Mouse (Mus musculus): ENCODE data around the gene March11.

Gene March11

DNA sequence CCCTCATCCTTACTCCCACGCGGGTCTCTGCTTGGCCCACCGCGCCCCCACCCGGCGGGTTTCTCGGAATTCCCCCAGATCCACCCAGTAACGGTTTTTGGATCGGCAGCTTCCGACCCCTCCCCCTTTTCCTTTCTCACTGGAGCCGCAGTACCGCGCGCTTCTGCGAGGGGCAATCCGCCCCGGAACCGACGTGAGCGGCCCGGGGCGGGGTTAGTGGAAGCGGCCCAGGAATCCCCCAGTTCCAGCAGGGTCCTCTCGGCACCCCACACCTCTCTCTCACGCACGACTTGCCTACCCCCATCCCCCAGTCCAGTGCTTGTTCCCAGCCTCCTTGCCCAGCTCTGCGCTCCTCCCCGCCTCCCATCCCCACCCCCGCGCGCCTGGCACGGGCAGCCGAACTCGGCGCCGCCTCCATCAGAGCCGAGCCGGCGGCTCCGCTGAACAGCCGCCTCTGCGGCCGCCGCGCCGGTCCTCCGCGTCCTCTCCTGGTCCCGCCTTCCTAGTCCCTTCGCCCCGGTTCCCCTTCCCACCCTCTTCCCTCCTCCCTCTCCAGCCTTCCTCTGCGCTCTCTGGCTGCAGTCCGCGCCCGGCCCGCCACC, at the start of gene March11:
Gene March11, plus strand, starts transcription at position 420 of the 602 bp plus-strand sequence.
- peak; percentile 65 to 67 for DNase-seq (ENCODE audit: low spot score in 2 of 2)

DNA sequence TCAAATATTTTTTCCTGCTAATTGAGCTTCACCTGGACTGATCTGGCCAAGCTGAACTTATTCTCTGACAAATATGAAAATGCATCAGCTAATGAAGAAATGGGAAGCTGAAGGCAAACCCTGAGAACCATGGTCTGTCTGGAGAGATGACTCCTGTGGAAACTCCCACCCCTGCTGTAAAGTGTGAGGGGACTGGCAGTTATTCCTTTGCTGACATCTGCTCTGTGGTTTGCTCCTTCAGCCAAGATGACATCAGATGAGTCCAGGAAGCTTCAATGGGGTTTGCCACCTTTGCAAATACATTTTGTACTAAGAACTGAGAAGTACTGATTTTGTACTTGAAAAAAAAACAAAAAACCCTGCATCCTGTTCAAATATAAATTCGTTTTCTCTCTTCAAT, 46.5 kb upstream of the March11 start:
- no peak for DNase-seq (ENCODE audit: low spot score in 2 of 2)

GRCm38 (mm10) chr15:26269596-26269995, 39.3 kb upstream of the March11 start:
- DNase-seq (ENCODE audit: low spot score in 2 of 2), result no peak

DNA sequence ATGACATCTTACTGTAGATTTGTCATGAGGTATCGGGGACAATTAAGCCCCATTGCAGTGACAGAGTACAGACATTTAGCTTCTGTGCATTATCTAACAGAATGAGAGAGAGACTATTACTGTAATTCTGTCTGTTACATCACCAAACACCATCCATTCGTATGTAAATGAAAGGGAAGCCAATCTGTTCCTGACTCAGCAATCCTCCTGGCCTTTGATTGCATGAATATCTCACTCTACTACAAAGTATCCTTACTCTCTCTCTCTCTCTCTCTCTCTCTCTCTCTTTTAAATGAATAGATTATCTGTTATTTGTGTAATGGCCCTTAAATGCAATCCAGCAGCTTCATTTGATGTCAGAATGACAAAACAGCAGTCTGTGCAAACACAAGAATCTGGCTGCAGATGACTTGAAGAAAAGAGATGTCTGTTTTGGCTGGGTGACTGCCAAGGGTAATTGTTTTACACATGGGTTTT, 32.8 kb upstream of the March11 start:
- DNase-seq (ENCODE audit: low spot score in 2 of 2), result no peak

DNA sequence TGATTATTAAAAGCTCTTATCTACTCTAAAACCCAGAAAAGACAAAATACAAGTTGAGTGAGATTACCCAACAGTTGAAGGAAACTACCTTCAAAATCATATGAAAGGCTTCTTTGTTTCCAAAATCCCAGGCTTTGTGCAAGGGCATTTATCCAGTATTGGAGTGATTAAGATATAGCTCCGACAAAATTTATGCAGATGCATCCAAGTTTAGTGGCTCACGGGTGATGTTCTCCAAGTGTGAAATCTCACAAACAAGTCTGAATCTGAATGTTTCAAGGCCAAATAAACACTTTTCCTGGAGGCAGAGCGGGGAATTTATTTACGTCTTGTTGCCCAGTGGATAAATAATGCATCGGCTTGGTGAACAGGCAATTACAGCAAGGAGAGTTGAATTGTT, 32.2 kb upstream of the March11 start:
- no peak for DNase-seq (ENCODE audit: low spot score in 2 of 2)

GRCm38 (mm10) chr15:26291871-26292270, 17.0 kb upstream of the March11 start:
- DNase-seq (ENCODE audit: low spot score in 2 of 2), result no peak

- no peak for DNase-seq (ENCODE audit: low spot score in 2 of 2)
Observed at GRCm38 (mm10) chr15:26292811-26293210, 16.0 kb upstream of the March11 start.

DNA sequence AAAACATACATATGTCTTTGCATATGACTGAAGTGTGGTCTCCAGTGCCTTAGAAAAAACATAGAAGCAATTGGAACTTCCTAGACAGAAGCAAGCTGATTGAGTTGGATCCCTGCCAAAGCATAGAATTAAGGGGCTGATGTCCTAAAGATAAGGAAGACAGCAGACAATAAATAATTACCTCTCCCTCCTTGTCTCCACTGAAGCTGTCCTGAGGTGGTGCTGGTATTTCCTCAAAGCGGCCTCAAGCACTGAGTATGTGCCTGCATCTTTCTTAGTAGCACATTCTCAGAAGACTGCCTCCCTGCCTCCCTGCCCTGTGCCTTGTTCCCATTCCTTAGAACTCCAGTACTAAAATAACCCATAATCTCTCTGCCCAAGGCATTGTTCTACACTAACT, 15.6 kb upstream of the March11 start:
- no peak for DNase-seq (ENCODE audit: low spot score in 2 of 2)

DNA sequence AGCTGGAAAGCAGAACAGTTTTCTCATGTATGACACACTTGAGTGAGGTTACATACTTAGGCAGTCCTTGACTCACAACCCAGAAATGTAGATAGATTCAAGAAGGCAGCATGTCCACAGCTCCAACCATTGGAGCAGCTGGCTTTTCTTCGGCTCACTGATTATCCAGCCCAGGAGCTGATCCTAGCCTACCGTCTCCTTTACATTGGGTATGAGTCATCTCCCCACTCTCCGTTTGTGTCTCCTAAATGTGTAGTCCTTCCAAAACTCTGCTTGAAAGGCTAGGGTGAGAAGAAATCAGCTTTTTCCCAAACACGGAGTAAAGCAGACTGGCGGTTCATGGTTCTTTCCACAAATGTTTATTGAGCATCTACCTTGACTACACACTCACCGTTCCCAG, 10.2 kb upstream of the March11 start:
- DNase-seq (ENCODE audit: low spot score in 2 of 2), result no peak

- peak; percentile 12 to 32 for DNase-seq (ENCODE audit: low spot score in 2 of 2)
Observed at GRCm38 (mm10) chr15:26309291-26309931, 563 bp downstream of the March11 start.

DNA sequence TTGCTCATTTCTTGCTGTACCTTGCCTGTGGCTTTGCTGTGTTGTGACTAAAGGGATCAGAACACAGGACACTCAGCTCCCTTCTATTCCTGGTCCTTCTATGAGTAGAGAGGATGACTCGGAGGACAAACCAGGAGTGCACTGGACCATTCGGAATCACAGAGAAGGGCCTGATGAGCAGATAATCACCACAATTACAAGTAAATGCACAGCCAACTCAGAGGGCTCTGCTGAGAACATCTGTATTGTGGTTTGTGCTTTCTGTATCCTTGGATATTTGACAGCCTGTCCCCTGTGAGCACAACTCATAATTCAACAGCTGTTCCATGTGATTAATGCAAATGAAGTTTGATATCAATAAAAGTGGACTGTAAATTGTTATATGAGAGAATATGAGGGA, 11.0 kb downstream of the March11 start:
- no peak for DNase-seq (ENCODE audit: low spot score in 2 of 2)

DNA sequence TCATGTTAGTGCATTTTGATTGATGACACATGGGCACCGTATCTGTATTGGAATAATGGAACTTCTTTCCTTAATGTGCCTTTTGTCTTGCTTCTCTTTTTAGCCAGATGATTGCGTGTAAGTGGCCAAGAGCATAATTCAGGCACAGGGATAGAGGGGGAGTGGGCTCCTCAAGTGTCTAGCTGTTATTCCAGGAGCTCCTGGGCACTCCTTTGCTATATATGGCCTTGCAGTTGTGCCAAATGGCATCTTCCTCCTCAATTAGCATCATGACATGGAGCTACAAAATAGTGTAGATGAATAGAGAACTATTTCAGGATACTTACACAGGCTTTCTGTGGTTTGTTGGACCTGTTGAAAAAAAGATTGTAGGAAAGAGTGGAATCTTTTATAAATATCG, 11.6 kb downstream of the March11 start:
- DNase-seq (ENCODE audit: low spot score in 2 of 2), result no peak

DNA sequence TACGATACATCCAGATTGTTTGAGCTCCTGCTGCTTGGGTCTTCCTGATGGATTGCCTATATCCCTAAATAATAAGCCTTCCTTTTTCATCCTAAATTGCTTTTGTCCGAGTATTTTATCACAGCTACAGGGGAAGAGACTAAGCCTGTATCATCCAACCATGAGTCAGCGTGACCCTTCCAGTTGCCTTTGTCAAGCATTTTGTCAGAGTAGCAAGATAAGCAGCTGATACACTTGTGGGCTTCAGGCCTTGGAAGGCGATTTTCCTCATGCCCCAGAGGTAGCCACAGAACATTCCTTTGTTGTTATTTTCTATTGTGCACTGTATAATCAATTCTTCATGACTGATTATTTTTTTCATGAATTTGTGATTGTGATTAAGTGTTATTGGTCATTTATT, 14.0 kb downstream of the March11 start:
- no peak for DNase-seq (ENCODE audit: low spot score in 2 of 2)

GRCm38 (mm10) chr15:26327157-26327556, 18.3 kb downstream of the March11 start:
- DNase-seq (ENCODE audit: low spot score in 2 of 2), result no peak

DNA sequence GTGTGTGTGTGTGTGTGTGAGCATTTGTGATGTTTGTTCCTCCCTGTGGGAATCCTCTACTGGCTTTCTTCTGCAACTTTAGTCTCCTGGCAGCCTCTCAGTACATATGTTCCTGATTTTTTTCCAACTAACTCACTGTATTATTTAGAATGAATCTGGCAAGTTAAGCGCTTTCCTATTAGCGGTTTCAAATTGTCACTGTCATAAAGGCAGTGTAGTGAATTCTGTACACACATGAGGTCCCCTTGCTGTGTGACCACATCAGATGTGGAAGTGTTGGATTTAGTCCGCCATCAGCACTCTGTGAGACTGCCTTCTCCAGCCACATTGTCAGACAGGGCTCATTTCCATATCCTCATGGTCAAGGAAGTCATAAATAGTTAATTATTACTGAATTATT, 26.9 kb downstream of the March11 start:
- no peak for DNase-seq (ENCODE audit: low spot score in 2 of 2)

DNA sequence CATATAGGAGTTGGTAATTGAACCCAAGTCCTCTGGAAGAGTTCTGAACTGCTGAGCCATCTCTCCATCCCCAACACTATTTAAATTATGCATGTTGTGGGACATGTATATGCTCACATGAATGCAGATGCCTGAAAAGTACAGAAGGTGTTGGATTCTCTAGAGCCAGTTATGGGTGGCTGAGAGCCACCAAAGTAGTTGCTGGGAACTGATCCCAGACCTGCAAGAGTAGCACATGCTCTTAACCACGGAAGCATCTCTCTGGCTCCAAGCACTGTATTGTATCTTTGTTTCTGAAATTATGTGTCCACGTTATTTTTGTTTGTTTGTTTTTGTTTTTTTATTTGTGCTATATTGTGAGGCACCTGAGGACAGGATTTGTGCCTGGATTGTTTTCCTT, 28.9 kb downstream of the March11 start:
- DNase-seq (ENCODE audit: low spot score in 2 of 2), result no peak

DNA sequence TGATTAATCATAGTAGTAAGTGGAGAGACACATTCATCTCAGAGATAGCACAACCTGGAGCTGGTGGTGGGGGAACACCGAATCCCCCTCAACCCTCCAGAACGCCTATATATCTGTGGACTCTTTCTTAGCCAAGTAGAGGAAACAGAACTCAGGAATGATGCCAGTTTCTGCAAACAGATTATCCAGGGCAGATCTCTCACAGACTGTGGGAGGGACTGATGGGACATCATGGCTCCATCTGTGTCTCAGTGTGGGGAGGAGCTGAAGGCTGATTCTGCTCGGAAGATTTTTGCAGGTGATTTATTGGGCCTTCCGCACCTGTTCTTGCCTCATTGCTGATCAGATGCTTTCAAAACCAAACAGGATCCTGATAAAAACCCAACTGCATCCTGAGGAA, 29.5 kb downstream of the March11 start:
- DNase-seq (ENCODE audit: low spot score in 2 of 2), result no peak

- no peak for DNase-seq (ENCODE audit: low spot score in 2 of 2)
Observed at GRCm38 (mm10) chr15:26340490-26340889, 31.6 kb downstream of the March11 start.

GRCm38 (mm10) chr15:26340966-26341365, 32.1 kb downstream of the March11 start:
- no peak for DNase-seq (ENCODE audit: low spot score in 2 of 2)

DNA sequence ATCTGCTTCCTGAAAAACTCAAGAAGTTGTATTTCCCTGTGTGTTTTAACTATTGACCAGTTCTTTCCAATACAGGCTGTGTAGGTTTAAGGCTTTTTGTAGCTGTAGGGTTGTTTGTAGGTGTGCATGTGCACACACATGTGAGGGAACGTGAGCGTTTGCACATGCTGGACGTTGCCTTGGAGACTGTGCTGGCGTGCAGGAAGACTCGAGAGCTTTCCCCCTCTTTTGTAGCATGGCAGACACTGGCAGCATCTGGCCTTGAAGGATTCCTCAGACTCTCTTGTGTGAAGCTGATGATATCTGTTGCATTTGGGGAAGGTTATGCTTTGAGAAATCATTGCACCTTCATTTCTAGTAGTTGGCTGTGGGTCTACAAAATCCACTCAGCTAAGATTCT, 35.5 kb downstream of the March11 start:
- no peak for DNase-seq (ENCODE audit: low spot score in 2 of 2)

DNA sequence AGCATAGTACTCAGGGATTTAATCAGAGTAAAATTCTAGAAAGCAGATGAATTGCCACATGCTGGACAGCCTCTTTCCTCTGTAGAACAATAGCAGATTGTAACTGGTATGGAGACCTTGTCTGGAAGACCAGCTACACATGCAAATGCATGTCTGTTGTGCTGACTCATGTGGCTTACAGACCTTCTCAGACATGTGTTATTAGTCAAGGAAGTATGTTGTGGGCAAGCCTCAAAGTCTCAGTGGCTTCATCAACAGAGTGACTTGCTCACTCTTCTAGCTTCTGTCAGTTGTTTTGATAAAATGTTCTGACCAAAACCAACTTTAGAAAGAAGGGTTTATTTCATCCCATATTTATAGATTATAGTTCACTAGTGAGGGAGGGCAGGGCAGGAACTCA, 44.8 kb downstream of the March11 start:
- DNase-seq (ENCODE audit: low spot score in 2 of 2), result no peak

DNA sequence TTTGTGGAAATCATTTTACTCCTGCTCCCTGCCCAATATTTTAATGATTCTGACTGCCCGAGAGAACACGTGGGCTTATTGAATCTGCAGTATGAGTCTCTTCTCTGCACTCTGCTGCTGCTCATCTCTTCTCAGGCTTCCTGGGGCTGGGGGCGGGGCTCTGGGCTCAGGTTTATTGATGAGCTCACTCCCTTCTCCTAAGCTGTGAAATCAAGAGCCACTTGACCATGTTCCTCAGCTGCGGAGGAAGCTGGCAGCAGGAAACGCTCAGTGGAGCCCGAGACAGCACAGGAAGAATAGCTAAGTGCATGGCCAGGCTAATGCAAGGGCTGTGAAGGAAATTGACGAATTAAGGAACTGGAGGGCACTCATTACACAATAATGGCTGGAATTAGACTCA, 56.5 kb downstream of the March11 start:
- DNase-seq (ENCODE audit: low spot score in 2 of 2), result no peak

- DNase-seq (ENCODE audit: low spot score in 2 of 2), result no peak
Observed at GRCm38 (mm10) chr15:26366511-26366910, 57.7 kb downstream of the March11 start.

- DNase-seq (ENCODE audit: low spot score in 2 of 2), result no peak
Observed at GRCm38 (mm10) chr15:26373759-26374158, 64.9 kb downstream of the March11 start.
